Mouse (Mus musculus) limb, embryonic 14.5 days (tissue): Measurements from ENCODE around the gene Slc9a5. TPM values are rescaled to one million over a fixed set of nuclear protein-coding genes. Genes with fewer than 3 reads are reported as not detected.

Source experiments
- ATAC-seq: fragments of 200-750 bp; cut with Nextera tagmentation; 2 replicates; pipeline ENCODE4 v1.8.0; 2017; ENCODE audit warnings: low read depth, moderate number of reproducible peaks, moderate TSS enrichment; ENCODE audit not compliant: low FRiP score
- DNase-seq: peaks from one replicate; pipeline ENCODE4 v3.0.0-alpha.2; 2015; ENCODE audit warnings: low spot score
- H3K27ac ChIP-seq: fragments of 300-500 bp; sonication (generic); replicated peaks from 2 replicates; pipeline ENCODE4 v1.5.1; 2014; ENCODE audit warnings: low read depth, mild to moderate bottlenecking, low read length, moderate library complexity, mixed read lengths
- H3K27me3 ChIP-seq: fragments of 300-500 bp; sonication (generic); 2 replicates; pipeline ENCODE4 v1.6.1; 2014; ENCODE audit warnings: low read length, mixed read lengths; ENCODE audit not compliant: control insufficient read depth, insufficient read depth
- H3K36me3 ChIP-seq: fragments of 300-500 bp; sonication (generic); 2 replicates; pipeline ENCODE4 v1.6.1; 2014; ENCODE audit warnings: mild to moderate bottlenecking, low read length, moderate library complexity, mixed read lengths; ENCODE audit not compliant: control insufficient read depth, insufficient read depth
- H3K4me1 ChIP-seq: fragments of 300-500 bp; sonication (generic); 2 replicates; pipeline ENCODE4 v1.6.1; 2014; ENCODE audit warnings: antibody characterized with exemption, low read length, mixed read lengths; ENCODE audit not compliant: control insufficient read depth, insufficient read depth
- H3K4me2 ChIP-seq: fragments of 300-500 bp; sonication (generic); replicated peaks from 2 replicates; pipeline ENCODE4 v1.6.1; 2014; ENCODE audit warnings: low read depth, mild to moderate bottlenecking, low read length, moderate library complexity; ENCODE audit not compliant: severe bottlenecking
- H3K4me3 ChIP-seq: fragments of 300-500 bp; sonication (generic); replicated peaks from 2 replicates; pipeline ENCODE4 v1.5.1; 2014; ENCODE audit warnings: low read length
- H3K9ac ChIP-seq: fragments of 300-500 bp; sonication (generic); 2 replicates; pipeline ENCODE4 v1.6.1; 2014; ENCODE audit warnings: mild to moderate bottlenecking, low read depth, low read length, moderate library complexity; ENCODE audit not compliant: severe bottlenecking
- H3K9me3 ChIP-seq: fragments of 300-500 bp; sonication (generic); 2 replicates; pipeline ENCODE4 v1.6.1; 2016; ENCODE audit warnings: low read length; ENCODE audit not compliant: control insufficient read depth
- POLR2A ChIP-seq: fragments of 200-500 bp; IDR thresholded peaks from 2 replicates; pipeline ENCODE4 v1.8.0; 2012; ENCODE audit warnings: inconsistent platforms, mild to moderate bottlenecking, moderate library complexity, borderline replicate concordance; ENCODE audit not compliant: insufficient read depth, insufficient read length; ENCODE audit errors: extremely low read depth
- WGBS: fragments of 180-500 bp; shearing (Covaris S2); extraction: QIAGEN DNeasy Blood & Tissue Kit; methylation state at CpG from one replicate; pipeline ENCODE4 v1.1.7; 2014; 5-methylcytosine and 5-hydroxymethylcytosine counted together
- polyA plus RNA-seq, 2 experiments: library from polyadenylated mRNA; depleted of rRNA in 1 of 2; stranded (reverse) in 1 of 2; unstranded in 1 of 2; fragments of >200 nt; fragmentation: Nextera tagmentation in 1 of 2; extraction: Ambion mirVana in 1 of 2; gene quantifications; 2 replicates each; pipeline versions ENCODE4 v1.2.1 to v1.2.3; 2012 to 2014

Slc9a5 gene
- polyA plus RNA-seq, 2 experiments: 5.6 to 43.5 TPM

GRCm38 (mm10) chr8:105372473-105372872 lies 23.8 kb downstream of the Slc9a5 start:
- no peaks in the 10 kb centered on the region for H3K27me3 ChIP-seq
- H3K9ac ChIP-seq: no peak overlapping the region
- DNase-seq (no peak), ATAC-seq (no peak)
- H3K4me3 ChIP-seq: no peak overlapping the region
- H3K27ac ChIP-seq: no peak overlapping the region
- no peak overlapping the region for H3K4me2 ChIP-seq
- H3K4me1 ChIP-seq: 0 out of 2 replicates have a peak, but pooled peaks cover 6% of the 10 kb centered on the region
- H3K9me3 ChIP-seq: peaks cover 4% of the 10 kb centered on the region; the same call in 1 of the 2 replicates
- no peak for TF ChIP-seq POLR2A
- 0 out of 2 replicates have a peak, but pooled peaks cover 5% of the 10 kb centered on the region for H3K36me3 ChIP-seq
- whole genome bisulfite sequencing: 78% methylated on average over 9 of the region's 9 CpGs

DNA sequence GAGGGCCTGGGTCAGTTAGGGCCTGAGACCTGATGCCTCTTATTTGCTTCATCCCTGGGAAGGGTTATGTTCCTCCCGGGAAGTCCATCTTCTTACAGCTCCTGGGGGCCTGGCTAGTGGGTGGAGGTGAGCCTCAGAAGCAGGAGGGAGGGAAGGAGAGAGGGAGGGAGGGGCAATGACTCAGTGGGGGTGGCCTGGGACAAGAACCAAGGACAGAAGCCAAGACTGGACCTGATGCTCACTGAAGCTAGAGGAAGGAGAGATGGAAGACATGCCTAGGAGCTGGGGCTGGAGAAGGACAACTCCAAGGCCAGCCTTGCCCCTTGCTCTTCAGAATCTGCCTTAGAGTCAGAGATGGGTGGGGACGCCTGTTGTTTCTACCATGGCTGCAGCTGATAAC lies 24.4 kb downstream of the Slc9a5 start, which contains the start of gene Plekhg4:
Gene Plekhg4, plus strand, starts transcription at position 243 of the 400 bp plus-strand sequence.
- no peak for TF ChIP-seq POLR2A
- H3K4me3 ChIP-seq: no peak within 1 kb of the TSS
- H3K4me2 ChIP-seq: no peak within 1 kb of the TSS

DNA sequence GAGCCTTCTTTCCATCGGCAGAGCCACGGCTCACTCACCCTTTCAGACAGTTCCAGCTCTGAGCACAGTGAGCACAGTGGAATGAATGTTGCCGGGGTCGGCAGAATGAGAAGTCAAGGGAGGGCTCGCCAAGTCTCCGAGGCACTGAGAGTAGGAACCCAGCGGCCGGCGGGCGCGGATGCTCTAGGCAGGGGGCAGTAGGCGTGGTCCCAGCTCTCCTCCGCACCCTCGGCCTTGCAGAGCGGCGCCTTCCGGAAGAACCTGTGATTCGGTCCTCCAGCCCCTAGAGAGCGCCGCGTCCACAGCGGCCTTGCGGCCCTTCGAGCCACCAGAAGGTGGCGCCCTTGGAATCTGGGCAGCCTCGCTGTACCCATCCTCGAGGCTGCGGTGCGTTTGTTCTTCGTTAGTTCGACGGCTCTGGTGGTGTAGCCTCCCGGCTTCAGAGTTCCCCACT lies 25.9 kb downstream of the Slc9a5 start:
- TF ChIP-seq POLR2A: no peak
- Histone ChIP-seq H3K4me2 (peak overlapping the region; percentile 37), H3K4me1 (peaks cover 21% of the 10 kb centered on the region), H3K9ac (no peak overlapping the region), H3K27ac (no peak overlapping the region), H3K4me3 (no peak overlapping the region; the same call in 1 of the 2 replicates), H3K36me3 (no peaks in the 10 kb centered on the region), H3K9me3 (peaks cover 4% of the 10 kb centered on the region; the same call in 1 of the 2 replicates), H3K27me3 (no peaks in the 10 kb centered on the region)
- WGBS: 31% methylated on average over 31 of the region's 33 CpGs
- peak; percentile 35 for ATAC-seq
- DNase-seq: no peak

More for the DNA sequence above, 24.4 kb downstream of the Slc9a5 start, which contains the start of gene Plekhg4:
- H3K9ac ChIP-seq: no peak within 1 kb of the TSS
- 0 out of 2 replicates have a peak, but pooled peaks cover 5% of the 10 kb centered on the region for H3K36me3 ChIP-seq
- H3K27me3 ChIP-seq: no peaks in the 10 kb centered on the region
- DNase-seq: no peak
- H3K27ac ChIP-seq: no peak within 1 kb of the TSS
- WGBS: 56% methylated on average over 2 of the region's 2 CpGs
- ATAC-seq: no peak
- H3K4me1 ChIP-seq: 0 out of 2 replicates have a peak, but pooled peaks cover 9% of the 10 kb centered on the region
- peaks cover 4% of the 10 kb centered on the region; the same call in 1 of the 2 replicates for H3K9me3 ChIP-seq

DNA sequence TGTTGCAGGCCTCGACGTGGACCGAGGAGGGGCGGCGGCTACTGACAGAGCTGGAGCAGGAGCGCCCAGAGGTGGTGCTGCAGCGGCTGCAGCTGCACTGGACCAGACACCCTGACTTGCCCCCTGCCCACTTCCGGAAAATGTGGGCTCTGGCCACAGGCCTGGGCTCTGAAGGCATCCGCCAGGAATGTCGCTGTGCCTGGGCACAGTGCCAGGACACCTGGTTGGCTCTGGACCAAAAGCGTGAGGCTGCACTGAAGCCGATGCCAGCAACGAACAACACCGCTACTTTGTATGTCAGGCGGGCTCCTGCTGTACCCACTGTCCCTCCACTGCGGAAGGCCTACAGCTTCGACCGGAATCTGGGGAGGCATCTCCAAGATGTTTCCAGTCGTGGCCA lies 30.0 kb downstream of the Slc9a5 start:
- H3K4me3 ChIP-seq: no peak overlapping the region
- peak; percentile 47; the same call in 1 of the 2 replicates for ATAC-seq

GRCm38 (mm10) chr8:105380308-105380707 lies 31.7 kb downstream of the Slc9a5 start:
- no peak overlapping the region for H3K4me3 ChIP-seq
- no peak overlapping the region for H3K9ac ChIP-seq
- peaks cover 21% of the 10 kb centered on the region for H3K4me1 ChIP-seq
- no peak for DNase-seq
- ATAC-seq: no peak
- 83% methylated on average over 12 of the region's 12 CpGs for WGBS
- H3K27me3 ChIP-seq: no peaks in the 10 kb centered on the region
- H3K36me3 ChIP-seq: no peaks in the 10 kb centered on the region
- TF ChIP-seq POLR2A: no peak
- no peaks in the 10 kb centered on the region for H3K9me3 ChIP-seq
- no peak overlapping the region for H3K4me2 ChIP-seq
- no peak overlapping the region for H3K27ac ChIP-seq

More for the DNA sequence above, 30.0 kb downstream of the Slc9a5 start:
- Histone ChIP-seq H3K4me1 (peaks cover 21% of the 10 kb centered on the region), H3K9ac (no peak overlapping the region), H3K9me3 (peaks cover 4% of the 10 kb centered on the region; the same call in 1 of the 2 replicates), H3K36me3 (no peaks in the 10 kb centered on the region), H3K4me2 (peak overlapping the region; percentile 10; the same call in 1 of the 2 replicates), H3K27ac (peak overlapping the region; percentile 58), H3K27me3 (no peaks in the 10 kb centered on the region)
- no peak for TF ChIP-seq POLR2A
- WGBS: 37% methylated on average over 17 of the region's 19 CpGs
- DNase-seq: peak; percentile 57
